Mouse (Mus musculus) stomach, postnatal 0 days (tissue): ENCODE results near the gene Il1a.

Experiments used
- CTCF ChIP-seq: IDR thresholded peaks from 2 replicates; pipeline ENCODE4 v1.5.1; 2016; ENCODE audit warnings: antibody characterized with exemption, low read depth, mild to moderate bottlenecking, moderate library complexity
- EP300 ChIP-seq: optimal IDR thresholded peaks from 2 replicates; pipeline ENCODE3; 2016; ENCODE audit warnings: antibody characterized with exemption

DNA sequence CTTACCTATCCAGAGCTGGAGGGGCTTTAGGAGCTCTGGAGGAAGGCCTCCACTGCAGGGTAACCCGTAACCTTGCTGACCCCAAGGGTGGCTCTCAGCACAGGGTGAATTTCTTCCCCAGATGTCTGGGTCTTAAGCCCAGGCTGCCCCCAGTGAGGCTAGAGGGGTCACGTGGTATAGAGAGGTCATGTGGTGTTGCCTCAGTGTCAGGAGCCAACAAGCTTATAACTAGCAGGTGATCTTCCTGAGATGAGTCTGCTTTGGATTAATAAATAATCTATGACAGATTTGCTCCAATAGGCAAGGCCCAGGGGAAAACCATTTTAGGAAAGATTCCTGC, 56.2 kb downstream of the Il1a start:
- no peak for TF ChIP-seq EP300
- TF ChIP-seq CTCF = no peak
